Mouse (Mus musculus) thymus, postnatal 10 days (tissue): ENCODE measurements at regions not wholly inside any gene's neighbourhood (a gene's known extent, or its start where the extent isn't known, plus 50 kb on each side); places are given as distances from the start of the nearest gene placed in this dataset.

Experiments
- DNase-seq, 2 experiments: peaks; one replicate each; pipeline ENCODE4 v3.0.0; 2021; ENCODE audit warnings: low spot score in 2 of 2

DNA sequence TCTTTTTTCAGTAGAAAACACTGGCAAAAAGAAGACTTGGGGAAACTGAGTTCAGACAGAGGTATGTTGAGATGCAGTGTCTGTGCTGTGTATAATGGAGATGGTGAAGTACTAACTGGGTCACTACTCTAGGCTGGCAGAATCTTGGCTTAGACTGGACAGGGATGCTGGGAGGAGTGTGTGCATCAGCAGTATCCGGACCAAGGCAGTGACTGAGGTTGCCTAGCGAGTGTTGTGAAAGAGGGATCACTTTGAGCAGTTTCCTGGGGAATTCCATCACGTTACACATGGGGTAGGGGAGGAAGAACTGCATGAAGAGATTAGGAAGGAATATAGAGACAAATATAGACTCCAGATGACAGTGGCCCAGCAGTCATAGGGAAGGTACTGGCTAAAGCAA lies 87.9 kb upstream of the Itprid2 start:
- no peak for DNase-seq

DNA sequence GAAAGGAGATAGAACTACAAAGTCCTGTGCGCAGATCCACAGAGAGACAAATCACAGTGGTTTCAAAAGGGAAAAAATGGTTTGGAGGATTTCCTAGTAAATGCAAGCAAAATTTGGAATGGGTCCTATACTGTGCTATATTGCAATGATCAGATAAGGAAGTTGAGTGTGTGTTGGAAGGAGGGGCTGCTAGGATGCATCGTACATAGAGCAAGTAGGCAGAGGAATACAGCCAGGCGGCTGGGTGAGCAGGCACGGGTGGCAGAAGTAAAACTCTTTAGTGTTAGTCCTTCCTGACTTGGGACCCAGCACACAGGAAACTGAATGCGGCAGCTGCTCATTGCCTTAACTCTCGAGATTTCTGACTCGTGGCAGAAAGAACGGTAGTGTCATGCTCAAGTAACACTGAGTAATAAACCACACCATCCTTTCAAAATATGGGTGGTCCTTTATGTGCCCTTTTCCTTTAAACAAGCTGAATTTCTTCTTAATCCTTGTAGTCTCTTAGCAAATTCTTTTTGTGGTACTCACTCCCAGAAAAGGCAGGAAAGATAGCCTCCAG lies 87.0 kb upstream of the Itprid2 start:
- peak in 1 of 2 experiments; percentile 14 for DNase-seq

DNA sequence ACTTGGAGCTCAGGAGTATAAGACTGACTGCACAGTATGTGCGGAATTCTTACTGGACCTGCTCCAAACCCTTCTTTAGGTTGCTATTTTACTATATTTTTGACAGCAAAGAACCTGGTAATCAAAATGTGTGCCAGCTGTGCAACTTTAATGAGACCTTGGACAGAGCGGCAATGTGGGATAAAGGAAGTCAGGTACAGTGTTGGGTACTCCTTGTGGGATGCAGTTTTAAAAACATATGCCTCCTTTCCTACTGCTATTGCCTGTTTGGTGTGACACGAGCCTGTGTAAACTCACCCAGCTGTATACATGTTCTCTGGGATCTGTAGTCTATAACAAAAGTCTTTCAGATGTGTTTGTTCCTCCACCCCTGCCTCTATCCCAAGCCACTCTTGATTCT lies 85.4 kb upstream of the Itprid2 start:
- DNase-seq, result no peak

DNA sequence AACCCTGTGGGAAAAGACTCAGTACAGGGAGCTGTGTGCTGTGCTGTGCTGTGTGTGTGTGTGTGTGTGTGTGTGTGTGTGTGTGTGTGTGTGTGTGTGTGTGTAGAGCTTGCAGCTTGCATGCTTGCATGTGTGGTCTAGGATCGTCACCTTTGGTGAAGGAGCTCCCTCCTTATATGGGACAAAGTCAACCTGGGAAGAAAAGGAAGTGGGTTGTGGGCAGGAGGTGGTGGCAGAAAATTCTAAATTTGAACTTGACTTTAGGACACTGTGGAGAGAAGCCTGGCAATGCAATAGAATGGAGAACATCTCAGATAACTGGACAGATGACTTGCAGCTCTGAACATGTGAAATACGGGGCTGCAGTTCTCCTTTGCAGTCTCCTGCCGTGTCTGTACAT lies 84.7 kb upstream of the Itprid2 start:
- no peak for DNase-seq

DNA sequence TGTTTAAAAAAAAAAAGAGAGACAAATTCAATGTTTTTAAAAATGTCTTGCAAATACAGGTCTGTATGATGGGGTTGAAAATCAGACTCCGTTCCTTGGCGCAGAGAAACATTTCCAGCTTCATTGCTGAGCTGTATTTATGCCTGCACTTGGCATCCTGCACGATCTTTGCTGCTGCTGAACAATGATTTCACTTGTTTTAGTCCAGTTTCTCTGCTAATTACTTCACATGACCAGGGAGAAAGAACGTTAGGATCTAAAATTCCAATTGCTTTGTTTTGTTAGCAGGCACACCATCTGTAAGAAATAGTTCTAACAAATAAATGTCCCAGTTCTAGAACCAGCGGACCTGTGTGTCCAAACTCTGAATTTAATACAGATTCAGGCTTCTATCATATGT lies 82.7 kb upstream of the Itprid2 start:
- DNase-seq, result no peak

DNA sequence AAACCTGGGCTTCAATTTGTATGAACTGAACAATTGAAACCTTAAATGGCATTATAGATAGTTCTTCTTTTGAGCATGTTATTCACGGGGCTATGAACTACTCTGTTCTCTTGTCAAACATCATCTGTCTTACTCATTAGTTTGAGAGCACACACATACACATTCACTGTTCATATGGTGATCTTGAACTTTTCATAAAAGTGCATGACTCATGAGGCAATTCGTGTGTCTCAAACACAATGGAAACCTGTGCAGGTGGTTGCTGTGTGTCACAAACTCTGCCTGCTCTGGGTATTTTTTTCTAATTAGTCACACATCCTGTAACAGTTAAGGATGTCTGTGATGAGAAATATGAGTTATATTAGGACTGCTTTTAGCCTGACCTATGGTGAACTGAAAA lies 79.8 kb upstream of the Itprid2 start:
- DNase-seq, result no peak

DNA sequence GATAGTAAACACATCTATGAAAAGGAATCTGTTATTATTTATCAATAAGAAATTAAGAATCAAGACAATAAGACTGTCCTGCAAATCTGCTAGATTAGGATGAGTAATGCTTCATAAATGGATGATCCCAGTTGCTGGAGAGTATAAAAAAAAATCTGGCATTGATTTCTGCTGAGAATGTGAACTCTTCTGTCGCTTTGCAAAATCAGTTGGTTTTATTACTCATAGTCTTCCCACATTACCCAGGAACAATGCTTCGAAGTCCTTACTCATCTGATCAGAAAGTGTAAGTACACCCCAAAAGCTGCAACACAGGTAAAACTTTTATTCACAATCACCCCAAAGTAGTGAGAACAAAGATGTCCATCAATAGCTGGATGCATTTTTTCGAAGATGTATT lies 77.8 kb upstream of the Itprid2 start:
- DNase-seq, result no peak

DNA sequence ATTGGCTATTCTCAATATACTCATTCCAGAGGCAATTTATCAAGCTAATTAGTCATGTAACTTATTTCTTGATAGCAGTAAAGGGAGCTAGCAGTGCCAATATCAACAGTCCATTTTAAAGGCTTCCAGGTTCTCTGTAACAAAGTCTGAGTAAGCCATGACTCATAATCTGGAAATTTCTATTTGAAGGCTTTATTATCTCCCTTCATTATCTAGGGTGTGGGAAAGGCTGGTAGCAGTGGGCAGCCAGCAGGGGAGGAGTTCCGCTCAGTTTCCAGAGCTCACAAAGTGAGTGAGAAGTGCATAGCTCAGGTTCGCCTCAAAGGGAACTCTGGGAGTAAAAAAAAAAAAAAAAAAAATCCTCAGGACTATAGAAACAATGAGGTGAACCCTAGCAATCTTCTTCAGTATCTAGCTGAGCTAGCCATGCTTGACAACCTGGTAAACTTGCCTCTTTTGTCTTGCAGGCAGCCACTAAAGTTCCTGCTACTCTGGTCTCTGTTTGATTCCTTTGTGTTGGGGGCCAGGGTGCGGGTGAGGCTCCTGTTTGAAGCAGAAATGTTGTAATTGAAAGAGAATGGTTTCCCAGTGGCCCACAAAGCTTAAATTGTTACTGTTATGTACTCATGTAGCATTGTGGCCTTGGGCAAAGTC lies 68.7 kb upstream of the Itprid2 start:
- DNase-seq, result no peak

DNA sequence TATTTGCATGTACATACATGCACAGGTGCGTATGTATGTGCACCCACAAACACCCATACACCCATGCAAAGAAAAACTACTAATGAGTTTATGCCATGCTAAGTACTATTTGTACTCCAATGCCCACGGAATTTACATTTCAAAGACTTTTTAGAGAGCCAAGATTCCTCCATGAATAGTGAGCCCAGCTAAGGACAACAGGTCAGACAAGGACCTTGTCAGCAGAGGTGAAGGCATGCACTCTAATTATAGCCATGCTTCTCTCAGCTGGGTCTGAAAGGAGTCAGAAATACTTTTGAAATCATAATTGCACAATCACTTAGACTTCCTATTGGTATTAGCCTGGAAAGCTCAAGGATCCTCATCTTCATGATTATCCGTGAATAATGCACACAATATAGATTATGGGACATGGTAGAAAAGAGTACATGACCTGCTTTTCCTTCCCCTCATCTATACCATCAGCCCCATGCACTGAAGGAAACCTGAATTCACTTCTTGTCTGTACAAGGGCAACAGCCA lies 67.7 kb upstream of the Itprid2 start:
- DNase-seq, result no peak

DNA sequence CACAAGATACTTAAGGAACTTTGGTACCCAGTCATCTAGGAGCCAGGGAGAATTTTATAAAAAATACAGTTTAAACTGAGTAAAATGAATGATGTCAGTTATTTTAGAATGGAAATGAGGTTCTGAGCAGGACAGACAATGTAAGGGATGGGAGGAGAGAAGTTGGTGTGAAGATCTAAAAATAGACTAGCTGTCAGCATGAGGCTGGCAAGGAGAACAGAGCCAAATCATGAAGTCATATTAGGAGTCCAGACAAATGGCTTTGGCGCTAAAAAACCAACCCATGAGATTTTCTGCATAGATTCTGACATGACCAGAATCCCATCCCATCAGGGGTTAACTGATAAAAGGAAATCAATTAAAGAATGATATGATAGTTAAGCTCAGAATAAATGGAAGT lies 65.5 kb upstream of the Itprid2 start:
- DNase-seq, result no peak

DNA sequence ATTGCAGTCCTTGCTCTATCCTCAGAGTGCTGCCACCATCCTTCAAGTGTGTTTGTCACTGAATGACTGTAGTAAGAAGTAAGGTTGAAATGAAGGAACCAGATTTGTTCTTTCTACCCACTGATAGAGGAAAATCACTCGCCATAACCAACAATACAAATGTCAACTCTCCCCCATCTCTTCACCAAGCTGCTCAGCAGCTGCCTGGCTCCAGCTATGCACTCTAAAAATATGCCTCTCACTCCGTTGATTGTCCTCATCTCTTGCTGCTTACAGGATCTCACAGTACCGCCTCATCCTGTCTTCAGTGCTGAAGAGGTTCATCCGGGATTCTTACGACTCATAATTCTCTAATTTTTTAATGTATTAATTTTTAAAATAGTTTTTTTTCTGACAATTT lies 63.2 kb upstream of the Itprid2 start:
- DNase-seq, result no peak

DNA sequence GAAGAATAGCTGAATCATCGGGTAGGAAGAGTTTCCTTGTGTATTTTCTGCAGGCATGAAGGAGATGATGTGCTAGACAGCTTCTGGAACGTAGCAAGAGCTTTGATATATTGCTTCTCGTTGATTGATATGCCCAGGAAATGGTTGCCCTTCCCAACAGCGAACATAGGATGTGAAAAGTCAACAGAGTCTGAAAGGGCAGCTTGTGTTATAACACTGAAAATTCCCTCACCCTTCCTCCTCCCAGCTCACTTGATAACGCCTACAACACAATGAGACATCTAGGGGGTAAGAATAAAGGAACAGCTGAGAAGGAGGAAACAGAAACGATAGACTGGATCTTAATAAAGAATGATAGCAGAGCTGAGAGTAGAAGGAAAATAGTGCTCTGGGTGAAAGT lies 60.1 kb upstream of the Itprid2 start:
- DNase-seq, result no peak

DNA sequence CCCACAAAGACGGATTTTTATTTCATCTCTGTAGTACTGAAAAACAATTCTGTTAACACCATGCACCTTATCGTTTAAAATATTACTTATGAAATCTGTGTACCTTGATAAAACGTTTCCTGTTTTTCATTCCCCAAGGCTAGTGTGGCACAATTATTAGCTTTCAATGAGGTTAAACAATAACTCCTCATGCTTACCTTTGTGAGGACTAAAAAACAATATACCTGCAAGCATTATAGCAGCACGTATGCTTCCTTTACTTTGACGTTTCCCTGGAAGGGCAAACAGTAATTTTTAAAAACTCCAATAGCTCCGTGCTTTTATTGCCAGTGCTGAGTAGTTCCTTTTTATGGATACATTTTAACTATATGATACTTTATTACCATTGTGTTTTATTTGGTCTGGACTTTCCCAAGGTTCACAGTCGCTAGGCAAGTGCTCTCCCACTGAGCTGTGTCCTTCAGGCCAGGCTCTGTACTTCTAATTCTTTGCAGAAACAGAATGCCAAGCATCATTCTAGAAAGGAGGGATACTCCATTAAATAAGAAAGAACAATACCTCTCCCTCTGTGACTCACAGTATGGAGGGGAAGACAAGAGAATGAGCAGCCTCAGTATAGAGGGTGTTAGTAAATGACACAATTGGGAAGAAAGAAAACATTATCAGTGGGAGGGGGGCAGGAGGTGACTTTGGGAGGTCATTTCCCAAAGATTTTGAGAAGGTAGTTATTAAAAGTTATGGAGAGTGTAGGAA lies 50.0 kb upstream of the Itprid2 start:
- DNase-seq, result no peak
